Mouse (Mus musculus) erythroid progenitor cell, adult 5-6 weeks (primary cell): Measurements from ENCODE around the gene Cbr1. TPM values are rescaled to one million over a fixed set of nuclear protein-coding genes. Genes with fewer than 3 reads are reported as not detected.

Experiments
- total RNA-seq, 2 experiments: library from RNA; stranded (forward) in 1 of 2; stranded (reverse) in 1 of 2; fragments of 150-400 nt in 1 of 2; fragments of 186-747, 209-891 nt in 1 of 2; gene quantifications; 2 replicates each; pipeline versions ENCODE4 v1.2.3 to v1.2.4; 2015 to 2017; ENCODE audit warnings: low replicate concordance in 2 of 2

The Cbr1 gene
- total RNA-seq, 2 experiments from 2014 or later, result 22.2 to 24.0 TPM

Other genes with a start within 250 kb of the Cbr1 start
- 27.7 and 32.8 TPM in 2 replicates for gene Setd4, start 1.8 kb upstream of the Cbr1 start, total RNA-seq (2015; ENCODE audit: low replicate concordance)
- 5.9 and 8.1 TPM in 2 replicates for gene Setd4, start 1.8 kb upstream of the Cbr1 start, total RNA-seq (2017; ENCODE audit: low replicate concordance)
- not detected in 2 replicates for gene Gm5678, start 22.2 kb downstream of the Cbr1 start, total RNA-seq (2015; ENCODE audit: low replicate concordance)
- not detected in 2 replicates for gene Gm5678, start 22.2 kb downstream of the Cbr1 start, total RNA-seq (2017; ENCODE audit: low replicate concordance)
- not detected in 2 replicates for gene Cbr3, start 77.4 kb downstream of the Cbr1 start, total RNA-seq (2015; ENCODE audit: low replicate concordance)
- 1.7 TPM in 1 of 2 replicates, not detected in the other for gene Cbr3, start 77.4 kb downstream of the Cbr1 start, total RNA-seq (2017; ENCODE audit: low replicate concordance)
- 98.0 and 113 TPM in 2 replicates for gene Dop1b, start 106.1 kb downstream of the Cbr1 start, total RNA-seq (2015; ENCODE audit: low replicate concordance)
- gene Dop1b, start 106.1 kb downstream of the Cbr1 start, total RNA-seq (2017; ENCODE audit: low replicate concordance), result 24.0 and 36.8 TPM in 2 replicates
- 133 and 169 TPM in 2 replicates for gene Morc3, start 226.3 kb downstream of the Cbr1 start, total RNA-seq (2015; ENCODE audit: low replicate concordance)
- 112 and 212 TPM in 2 replicates for gene Morc3, start 226.3 kb downstream of the Cbr1 start, total RNA-seq (2017; ENCODE audit: low replicate concordance)